ENCODE assay signal across 8 mouse cellular contexts in the genomic region with DNA sequence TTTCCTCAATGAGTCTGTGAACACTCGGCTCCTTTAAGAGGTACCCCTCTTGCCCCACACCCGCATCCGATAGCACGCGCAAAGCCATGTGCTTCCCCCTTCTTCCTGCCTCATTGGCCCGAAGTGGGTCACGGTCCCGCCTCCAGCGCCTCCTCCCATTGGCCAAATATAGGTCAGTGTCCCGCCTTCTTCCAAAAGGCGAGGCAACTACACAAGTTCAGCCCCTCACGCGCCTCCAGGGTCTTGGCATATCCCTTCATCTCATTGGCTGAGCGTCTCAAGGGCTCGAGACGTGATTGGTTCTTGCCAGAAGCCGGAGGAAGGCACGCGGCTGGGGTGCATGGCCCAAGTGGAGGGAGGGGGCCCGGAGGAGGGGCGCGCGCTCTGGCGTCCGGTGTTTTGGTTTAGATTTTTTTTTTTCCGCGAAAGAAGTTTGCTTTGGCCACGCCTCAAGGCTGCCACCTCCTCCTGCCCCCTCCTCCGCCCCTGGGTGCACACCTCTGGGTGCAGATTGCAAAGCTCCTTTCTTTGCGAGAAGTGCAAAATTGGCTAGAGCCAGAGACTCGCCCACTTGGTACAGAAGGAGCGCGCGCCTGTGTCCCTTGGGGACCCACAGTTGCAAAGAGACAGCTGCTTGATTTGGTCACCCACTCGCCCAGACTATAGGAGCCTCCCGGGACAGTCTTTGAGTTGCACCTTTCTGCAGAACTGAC. TPM values are rescaled to one million over a fixed set of nuclear protein-coding genes. Genes with fewer than 3 reads are reported as not detected.
DNase-seq lines count a peak whose midpoint lies in the region; ATAC-seq and TF ChIP-seq lines count a peak whose summit lies in the region.

Gene Dbp, plus strand, starts transcription at position 359 of the 713 bp plus-strand sequence.

- H3K9ac ChIP-seq in hindbrain, embryonic 16.5 days (ENCODE audit: low read depth, low read length): peak within 1 kb of the TSS; percentile 77

- ATAC-seq in hindbrain, embryonic 16.5 days: peak; percentile 89
- ATAC-seq in megakaryocyte, adult 5-6 weeks (ENCODE audit: poor library complexity, severe bottlenecking): peak; percentile 77

- H3K9me3 ChIP-seq in hindbrain, embryonic 16.5 days (ENCODE audit: control insufficient read depth, low read length): no peaks in the 10 kb centered on the region

- no peaks in the 10 kb centered on the region for H3K27me3 ChIP-seq in hindbrain, embryonic 16.5 days (replicated peaks; ENCODE audit: control insufficient read depth, insufficient read depth, low read length)

- H3K4me2 ChIP-seq in hindbrain, embryonic 16.5 days (ENCODE audit: low read length): peak within 1 kb of the TSS; percentile 98

- TF ChIP-seq CTCF in left cerebral cortex, adult 2 months (IDR thresholded peaks at IDR 0.05): no peak

- H3K4me1 ChIP-seq in hindbrain, embryonic 16.5 days (ENCODE audit: control insufficient read depth, insufficient read depth, low read depth, low read length): peaks cover 72% of the 10 kb centered on the region

- DNase-seq in T-cell, adult 2 months (ENCODE audit: low spot score): peak; percentile 100
- peak; percentile 88 to 97 for DNase-seq in cerebellum, postnatal 4 days (ENCODE audit: low spot score in 2 of 2)
- peak; percentile 100 for DNase-seq in gastrocnemius, adult 18-20 months (ENCODE audit: low spot score)
- peak; percentile 97 to 99 for DNase-seq in left cerebral cortex, adult 2 months (ENCODE audit: extremely low spot score in 1 of 2, low spot score in 2 of 2)
- peak; percentile 99 to 100 for DNase-seq in right cerebral cortex, adult 2 months (ENCODE audit: low spot score in 2 of 2)
- DNase-seq in urinary bladder, postnatal 14 days (ENCODE audit: low spot score): peak; percentile 99

- 0% methylated on average over 36 of the region's 36 CpGs for WGBS in hindbrain, embryonic 16.5 days

- H3K4me3 ChIP-seq in hindbrain, embryonic 16.5 days (ENCODE audit: low read length): peak within 1 kb of the TSS; percentile 62
- H3K4me3 ChIP-seq in left cerebral cortex, adult 2 months: peak within 1 kb of the TSS; percentile 68

- H3K36me3 ChIP-seq in hindbrain, embryonic 16.5 days (ENCODE audit: control insufficient read depth, insufficient read depth, low read length): no peaks in the 10 kb centered on the region

- intact Hi-C loops in left cerebral cortex, adult 2 months (cut with DNase I): no loop called here

- peak within 1 kb of the TSS; percentile 83 for H3K27ac ChIP-seq in hindbrain, embryonic 16.5 days (ENCODE audit: low read depth, low read length)
- H3K27ac ChIP-seq in left cerebral cortex, adult 2 months: peak within 1 kb of the TSS; percentile 98

RNA-seq across cellular contexts. Expression of gene Dbp, which starts in this region (rescaled TPM):
- 10 to 100 TPM; 19.4 to 22.9 TPM for total RNA-seq in gastrocnemius, adult 18-20 months (2021)
- 3.2 and 3.3 TPM in 2 replicates for polyA plus RNA-seq in hindbrain, embryonic 16.5 days (2015; fragmentation: Nextera tagmentation; extraction: Ambion mirVana)
- 100 to 1,000 TPM in 1 of 2 experiments, 10 to 100 TPM in 1; 60.3 to 104 TPM for total RNA-seq in left cerebral cortex, adult 2 months (2021)
- 3.3 and 4.1 TPM in 2 replicates for total RNA-seq in megakaryocyte, adult 5-6 weeks (2015)
- 3.9 and 5.9 TPM in 2 replicates for total RNA-seq in megakaryocyte, adult 5-6 weeks (2017)

Comparison
In these comparisons a context has a peak if more than half of its experiments do, and no peak if none do; other contexts are left out.
1. Peak in every context shown above with its lines: DNase-seq, ATAC-seq, H3K4me3 ChIP-seq and H3K27ac ChIP-seq.